Mouse (Mus musculus) cortical plate, adult 2 months (tissue): ENCODE data around the gene Slc17a5.

Source experiments
- CTCF ChIP-seq: fragments of 200-500 bp; IDR thresholded peaks from 2 replicates; pipeline ENCODE4 v1.5.1; 2011; ENCODE audit warnings: mild to moderate bottlenecking, control low read depth, low read length; ENCODE audit not compliant: insufficient read depth; ENCODE audit errors: extremely low read depth
- POLR2A ChIP-seq: fragments of 200-500 bp; IDR thresholded peaks from 2 replicates; pipeline ENCODE4 v1.6.1; 2011; ENCODE audit warnings: mild to moderate bottlenecking, low read length, control low read depth; ENCODE audit not compliant: insufficient read depth; ENCODE audit errors: extremely low read depth

DNA sequence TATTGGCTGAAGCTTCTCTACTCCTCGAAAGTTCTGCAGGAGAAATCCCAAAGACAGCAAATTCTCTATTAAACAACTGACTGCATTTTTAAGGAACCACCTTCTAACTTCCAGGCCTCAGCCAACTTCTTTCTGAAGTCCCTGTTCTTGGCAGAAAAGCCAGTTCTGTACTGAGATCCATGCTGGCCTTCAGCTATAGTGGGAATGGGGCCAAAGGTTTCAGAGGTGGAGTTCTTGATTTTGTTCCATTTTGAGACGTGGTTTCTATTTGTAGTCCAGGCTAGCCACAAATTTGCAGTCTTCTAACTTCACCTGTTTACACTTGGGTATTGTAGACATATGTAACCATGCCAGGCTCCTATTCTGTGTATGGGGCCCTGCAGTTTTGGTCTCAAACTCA lies 61.6 kb downstream of the Slc17a5 start:
- TF ChIP-seq CTCF: no peak
- no peak for TF ChIP-seq POLR2A
